Mouse (Mus musculus) CH12.LX (cell line): ENCODE measurements at regions not wholly inside any gene's neighbourhood (a gene's known extent, or its start where the extent isn't known, plus 50 kb on each side); places are given as distances from the start of the nearest gene placed in this dataset.

Experiments
- CTCF ChIP-seq, 2 experiments: IDR thresholded peaks in 1 of 2; conservative IDR thresholded peaks in 1 of 2; 2 replicates each; pipeline ENCODE4 v1.5.1; 2011 to 2012; ENCODE audit warnings: low read depth in 2 of 2, low read length in 2 of 2, improper control_type of control experiment in 1 of 2, inconsistent platforms in 1 of 2, mild to moderate bottlenecking in 1 of 2, moderate library complexity in 1 of 2
- E2F4 ChIP-seq: IDR thresholded peaks from 2 replicates; pipeline ENCODE4 v1.6.1; 2011; ENCODE audit warnings: low read depth, low read length, improper control_type of control experiment; ENCODE audit not compliant: insufficient replicate concordance
- ETS1 ChIP-seq: conservative IDR thresholded peaks from 2 replicates; pipeline ENCODE4 v1.6.1; 2012; ENCODE audit warnings: low read depth, mild to moderate bottlenecking, inconsistent platforms, low read length, improper control_type of control experiment, moderate library complexity
- PAX5 ChIP-seq: IDR thresholded peaks from 2 replicates; pipeline ENCODE4 v1.6.1; 2012; ENCODE audit warnings: low read length, inconsistent platforms, mixed read lengths

DNA sequence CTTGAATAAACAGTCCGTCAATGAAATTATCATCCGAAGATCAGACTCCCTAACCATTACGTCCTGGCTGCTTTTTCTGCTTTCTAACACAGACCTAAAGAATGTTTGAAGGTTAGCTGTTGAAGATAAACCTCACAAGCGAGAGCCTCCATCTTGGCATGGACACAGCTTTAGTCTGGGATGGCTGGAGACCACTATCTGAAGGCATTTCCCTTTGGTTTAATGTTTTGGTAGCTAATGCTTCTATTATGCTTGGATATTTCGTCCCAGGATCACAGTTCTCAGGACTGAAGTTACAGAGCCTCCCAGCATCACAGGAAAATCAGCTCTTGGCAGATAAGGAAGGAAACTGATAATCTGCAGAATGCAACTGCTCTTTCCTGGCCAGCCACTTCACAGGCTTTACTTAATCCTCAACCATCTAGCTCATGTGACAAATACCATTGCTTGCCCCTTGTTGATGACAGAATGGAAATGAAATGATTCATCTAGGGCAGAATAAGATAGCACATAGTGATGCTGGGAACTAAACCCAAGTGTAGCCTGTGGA is 197.8 kb upstream of the Kbtbd8 start:
- TF ChIP-seq E2F4 (no peak), PAX5 (no peak), ETS1 (no peak), CTCF (conservative IDR thresholded peaks at IDR 0.05 in 1 of 2, IDR thresholded peaks at IDR 0.05 in 1 of 2; ENCODE audit: low read depth in 2 of 2, low read length in 2 of 2) (no peak)
